Mouse (Mus musculus): Measurements from ENCODE around the gene Cabp2.
"Not testable (repeated sequence)": the region's sequence is repeated elsewhere in the genome, so short reads cannot be mapped to it uniquely, and the experiment has no call there.

The Cabp2 gene

GRCm38 (mm10) chr19:4055947-4056693 is 25.3 kb upstream of the Cabp2 start:
- in situ Hi-C loops (cut with MboI, MseI), result no loop called here

- in situ Hi-C loops (cut with MboI, MseI), result no loop called here
Measured at GRCm38 (mm10) chr19:4056727-4057126, 24.7 kb upstream of the Cabp2 start.

GRCm38 (mm10) chr19:4057389-4057788 is 24.0 kb upstream of the Cabp2 start:
- in situ Hi-C loops (cut with MboI, MseI), result no loop called here

GRCm38 (mm10) chr19:4057962-4058361 is 23.4 kb upstream of the Cabp2 start:
- in situ Hi-C loops (cut with MboI, MseI), result no loop called here

- in situ Hi-C loops (cut with MboI, MseI), result no loop called here
Measured at GRCm38 (mm10) chr19:4058581-4058980, 22.8 kb upstream of the Cabp2 start.

- in situ Hi-C loops (cut with MboI, MseI), result no loop called here
Measured at GRCm38 (mm10) chr19:4059069-4059740, 22.2 kb upstream of the Cabp2 start, which contains the start of gene Gstp3. Gene Gstp3 (minus strand): TSS chr19:4059569.

- in situ Hi-C loops (cut with MboI, MseI), result not testable (repeated sequence)
Measured at GRCm38 (mm10) chr19:4060044-4060898, 21.1 kb upstream of the Cabp2 start.

GRCm38 (mm10) chr19:4060899-4061465 is 20.4 kb upstream of the Cabp2 start:
- in situ Hi-C loops (cut with MboI, MseI), result no loop called here

- in situ Hi-C loops (cut with MboI, MseI), result not testable (repeated sequence)
Measured at GRCm38 (mm10) chr19:4063357-4063756, 18.0 kb upstream of the Cabp2 start.

- in situ Hi-C loops (cut with MboI, MseI), result not testable (repeated sequence)
Measured at GRCm38 (mm10) chr19:4064501-4064900, 16.9 kb upstream of the Cabp2 start.

GRCm38 (mm10) chr19:4066280-4066679 is 15.1 kb upstream of the Cabp2 start:
- in situ Hi-C loops (cut with MboI, MseI), result no loop called here

- in situ Hi-C loops (cut with MboI, MseI), result no loop called here
Measured at GRCm38 (mm10) chr19:4066877-4067276, 14.5 kb upstream of the Cabp2 start.

GRCm38 (mm10) chr19:4068242-4068641 is 13.1 kb upstream of the Cabp2 start:
- in situ Hi-C loops (cut with MboI, MseI), result not testable (repeated sequence)

- in situ Hi-C loops (cut with MboI, MseI), result no loop called here
Measured at GRCm38 (mm10) chr19:4068717-4069410, 12.5 kb upstream of the Cabp2 start.

GRCm38 (mm10) chr19:4070311-4070710 is 11.1 kb upstream of the Cabp2 start:
- in situ Hi-C loops (cut with MboI, MseI), result no loop called here

- in situ Hi-C loops (cut with MboI, MseI), result no loop called here
Measured at GRCm38 (mm10) chr19:4070756-4071155, 10.6 kb upstream of the Cabp2 start.

- in situ Hi-C loops (cut with MboI, MseI), result no loop called here
Measured at GRCm38 (mm10) chr19:4071406-4071805, 10.0 kb upstream of the Cabp2 start.

GRCm38 (mm10) chr19:4072706-4073424 is 8.5 kb upstream of the Cabp2 start:
- in situ Hi-C loops (cut with MboI, MseI), result no loop called here

- in situ Hi-C loops (cut with MboI, MseI), result no loop called here
Measured at GRCm38 (mm10) chr19:4075531-4075930, 5.8 kb upstream of the Cabp2 start.

- in situ Hi-C loops (cut with MboI, MseI), result no loop called here
Measured at GRCm38 (mm10) chr19:4079594-4079993, 1.8 kb upstream of the Cabp2 start.
